Mouse (Mus musculus) MEL (cell line): Measurements from ENCODE around the gene Nek9. TPM values are rescaled to one million over a fixed set of nuclear protein-coding genes. Genes with fewer than 3 reads are reported as not detected.
"Not testable (repeated sequence)": the region's sequence is repeated elsewhere in the genome, so short reads cannot be mapped to it uniquely, and the experiment has no call there.

Source experiments
- DNase-seq: peaks from one replicate; pipeline ENCODE4 v3.0.0; 2011; ENCODE audit warnings: low read depth, low spot score
- H3K27ac ChIP-seq: 2 replicates; pipeline ENCODE4 v1.5.1; 2012; ENCODE audit warnings: low read depth, mild to moderate bottlenecking, control low read depth, low read length, moderate library complexity; ENCODE audit not compliant: control insufficient read depth
- H3K27me3 ChIP-seq, 2 experiments: fragments of 150-350 bp in 1 of 2; sonication (generic) in 1 of 2; 2 replicates each; pipeline ENCODE4 v1.6.1; 2012; ENCODE audit warnings: low read length in 2 of 2, mild to moderate bottlenecking in 2 of 2, improper control_type of control experiment in 1 of 2, moderate library complexity in 1 of 2; ENCODE audit not compliant: insufficient read depth in 2 of 2, control insufficient read depth in 1 of 2
- H3K36me3 ChIP-seq, 2 experiments: 2 replicates each; pipeline ENCODE4 v1.6.1; 2012 to 2014; ENCODE audit warnings: low read length in 2 of 2, improper control_type of control experiment in 1 of 2, inconsistent platforms in 1 of 2, mild to moderate bottlenecking in 1 of 2; ENCODE audit not compliant: insufficient read depth in 2 of 2, control insufficient read depth in 1 of 2
- H3K4me1 ChIP-seq, 2 experiments: fragments of 150-350 bp in 1 of 2; sonication (generic) in 1 of 2; 2 replicates each; pipeline ENCODE4 v1.6.1; 2012; ENCODE audit warnings: low read length in 2 of 2, improper control_type of control experiment in 1 of 2, mild to moderate bottlenecking in 1 of 2; ENCODE audit not compliant: insufficient read depth in 2 of 2, control insufficient read depth in 1 of 2
- H3K4me3 ChIP-seq, 2 experiments: fragments of 150-350 bp in 1 of 2; sonication (generic) in 1 of 2; 2 replicates each; pipeline ENCODE4 v1.5.1; 2012; ENCODE audit warnings: low read depth in 2 of 2, low read length in 2 of 2, mild to moderate bottlenecking in 2 of 2, moderate library complexity in 2 of 2, control low read depth in 1 of 2, improper control_type of control experiment in 1 of 2; ENCODE audit not compliant: control insufficient read depth in 1 of 2, insufficient read depth in 1 of 2
- H3K79me2 ChIP-seq: 2 replicates; pipeline ENCODE4 v1.6.1; 2012; ENCODE audit warnings: mild to moderate bottlenecking, low read length, moderate library complexity; ENCODE audit not compliant: control insufficient read depth, poor library complexity, insufficient read depth
- H3K9ac ChIP-seq: 2 replicates; pipeline ENCODE4 v1.6.1; 2012; ENCODE audit warnings: low read depth, mild to moderate bottlenecking, control low read depth, low read length, moderate library complexity; ENCODE audit not compliant: control insufficient read depth, poor library complexity, severe bottlenecking
- H3K9me3 ChIP-seq: fragments of 150-350 bp; sonication (generic); replicated peaks from 2 replicates; pipeline ENCODE4 v1.6.1; 2012; ENCODE audit warnings: mild to moderate bottlenecking, low read length, improper control_type of control experiment, moderate library complexity; ENCODE audit not compliant: insufficient read depth
- EP300 ChIP-seq, 2 experiments: IDR thresholded peaks; 2 replicates each; pipeline ENCODE4 v1.6.1; 2011; ENCODE audit warnings: improper control_type of control experiment in 2 of 2, low read length in 2 of 2, low read depth in 1 of 2, mild to moderate bottlenecking in 1 of 2
- HCFC1 ChIP-seq: IDR thresholded peaks from 2 replicates; pipeline ENCODE4 v1.6.1; 2012; ENCODE audit warnings: low read depth, mild to moderate bottlenecking, inconsistent platforms, low read length, improper control_type of control experiment, moderate library complexity
- KAT2A ChIP-seq: conservative IDR thresholded peaks from 2 replicates; pipeline ENCODE4 v1.6.1; 2012; ENCODE audit warnings: low read depth, low read length, improper control_type of control experiment, inconsistent platforms
- MAZ ChIP-seq: IDR thresholded peaks from 2 replicates; pipeline ENCODE4 v1.6.1; 2012; ENCODE audit warnings: low read depth, mild to moderate bottlenecking, inconsistent platforms, low read length, improper control_type of control experiment
- MXI1 ChIP-seq: IDR thresholded peaks from 2 replicates; pipeline ENCODE4 v1.6.1; 2011; ENCODE audit warnings: mild to moderate bottlenecking, low read depth, low read length, improper control_type of control experiment
- NELFE ChIP-seq: IDR thresholded peaks from 2 replicates; pipeline ENCODE4 v1.6.1; 2011; ENCODE audit warnings: low read depth, low read length, improper control_type of control experiment
- NRF1 ChIP-seq: IDR thresholded peaks from 2 replicates; pipeline ENCODE4 v1.6.1; 2014; ENCODE audit warnings: low read depth, mild to moderate bottlenecking, inconsistent platforms, low read length, improper control_type of control experiment, moderate library complexity; ENCODE audit not compliant: poor library complexity, insufficient read depth, severe bottlenecking
- POLR2AphosphoS5 ChIP-seq: IDR thresholded peaks from 2 replicates; pipeline ENCODE4 v1.6.1; 2012; ENCODE audit warnings: low read depth, borderline replicate concordance, mild to moderate bottlenecking, inconsistent platforms, low read length, moderate library complexity, mixed read lengths
- RCOR1 ChIP-seq: IDR thresholded peaks from 2 replicates; pipeline ENCODE4 v1.6.1; 2012; ENCODE audit warnings: low read depth, mild to moderate bottlenecking, inconsistent platforms, low read length, improper control_type of control experiment
- SIN3A ChIP-seq: IDR thresholded peaks from 2 replicates; pipeline ENCODE4 v1.6.1; 2012; ENCODE audit warnings: low read length, improper control_type of control experiment, inconsistent platforms
- SMC3 ChIP-seq: IDR thresholded peaks from 2 replicates; pipeline ENCODE4 v1.6.1; 2011; ENCODE audit warnings: low read depth, low read length, improper control_type of control experiment
- TBP ChIP-seq: IDR thresholded peaks from 2 replicates; pipeline ENCODE4 v1.8.0; 2011; ENCODE audit warnings: low read depth, low read length, improper control_type of control experiment
- ZKSCAN1 ChIP-seq: IDR thresholded peaks from 2 replicates; pipeline ENCODE4 v1.6.1; 2012; ENCODE audit warnings: low read depth, mild to moderate bottlenecking, inconsistent platforms, low read length, improper control_type of control experiment, moderate library complexity
- polyA plus RNA-seq, 2 experiments: library from polyadenylated mRNA; stranded (reverse) in 1 of 2; unstranded in 1 of 2; fragments of >175 nt in 1 of 2; fragments of >200 nt in 1 of 2; gene quantifications; 2 replicates each; pipeline versions ENCODE4 v1.2.1 to v1.2.4; 2012; ENCODE audit warnings: low replicate concordance in 2 of 2, low read depth in 1 of 2; ENCODE audit not compliant: insufficient read length in 2 of 2, insufficient read depth in 1 of 2, missing spikeins in 1 of 2
- total RNA-seq: library from RNA; depleted of rRNA; stranded (reverse); fragments of 300-350 nt; gene quantifications from 2 replicates; pipeline ENCODE4 v1.2.3, GENCODE M21; 2012

Gene Nek9
- total and polyA plus RNA-seq, 3 experiments: 23.4 to 32.2 TPM; not detected in 1

DNA sequence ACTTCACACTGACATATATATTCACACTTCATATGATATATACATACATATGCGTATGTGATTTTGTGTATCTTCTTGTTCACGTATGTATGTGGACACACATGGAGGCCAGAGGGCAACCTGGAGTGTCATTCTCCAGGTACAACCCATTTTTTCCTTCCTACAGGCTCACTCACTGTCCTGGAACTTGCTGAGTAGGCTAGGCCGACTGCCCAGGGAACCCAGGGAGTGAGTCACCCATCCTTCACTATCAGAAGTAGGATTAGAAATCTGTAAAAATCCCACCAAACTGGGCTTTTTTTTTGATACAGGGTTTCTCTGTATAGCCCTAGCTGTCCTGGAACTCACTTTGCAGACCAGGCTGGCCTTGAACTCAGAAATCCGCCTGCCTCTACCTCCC, 54.2 kb downstream of the Nek9 start:
- Histone ChIP-seq H3K9ac (no peak overlapping the region), H3K27ac (no peak overlapping the region)
- TF ChIP-seq MAZ (no peak), SIN3A (no peak), MXI1 (no peak), POLR2AphosphoS5 (no peak), RCOR1 (no peak), NRF1 (no peak)
- TF ChIP-seq, all 39 proteins: peak for 0
- Histone ChIP-seq H3K79me2 (peaks cover 2% of the 10 kb centered on the region; the same call in 1 of the 2 replicates), H3K9me3 (no peaks in the 10 kb centered on the region), H3K4me3 (no peak overlapping the region), H3K27me3 (no peaks in the 10 kb centered on the region; a peak in 1 of 4 replicates), H3K36me3 (peaks cover 0 to 9% of the 10 kb centered on the region in 2 experiments; a peak in 1 of 4 replicates), H3K4me1 (peaks cover 4 to 12% of the 10 kb centered on the region in 2 experiments)
- no peak for DNase-seq

DNA sequence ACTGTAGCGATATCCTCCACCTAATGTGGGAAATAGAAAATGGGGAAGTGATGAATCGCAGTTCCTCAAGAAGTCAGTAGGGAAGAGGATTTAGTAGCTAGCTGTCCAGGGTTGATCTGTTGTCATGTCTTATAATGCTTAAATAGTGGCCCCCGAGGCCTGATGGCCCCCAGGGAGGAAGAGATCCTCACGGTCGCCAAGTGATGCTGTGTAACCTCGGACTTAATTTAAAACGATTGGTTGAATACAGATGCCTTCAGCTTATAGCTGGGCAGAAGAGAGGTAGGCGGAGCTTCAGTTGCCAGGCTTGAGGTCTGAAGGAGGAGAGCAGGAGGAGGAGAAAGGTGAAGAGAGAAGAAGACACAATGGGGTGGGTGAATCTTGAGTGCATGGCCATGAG, 54.8 kb downstream of the Nek9 start:
- DNase-seq: peak; percentile 60
- H3K9me3 ChIP-seq: no peaks in the 10 kb centered on the region
- H3K27ac ChIP-seq: no peak overlapping the region
- H3K9ac ChIP-seq: no peak overlapping the region
- TF ChIP-seq SMC3: no peak
- TF ChIP-seq KAT2A: no peak
- no peak for TF ChIP-seq TBP
- no peak for TF ChIP-seq HCFC1
- no peak for TF ChIP-seq ZKSCAN1
- TF ChIP-seq NELFE: no peak
- no peak for TF ChIP-seq EP300 (IDR thresholded peaks at IDR 0.05; ENCODE audit: low read depth in 1 of 2, low read length in 2 of 2)
- peak overlapping the region in 1 of 2 experiments; percentile 2; a peak in 1 of 4 replicates for H3K4me3 ChIP-seq
- H3K36me3 ChIP-seq: peaks cover 0 to 11% of the 10 kb centered on the region in 2 experiments; a peak in 1 of 4 replicates
- H3K4me1 ChIP-seq: peaks cover 4 to 14% of the 10 kb centered on the region in 2 experiments
- peaks cover 4% of the 10 kb centered on the region; the same call in 1 of the 2 replicates for H3K79me2 ChIP-seq
- H3K27me3 ChIP-seq: no peaks in the 10 kb centered on the region

DNA sequence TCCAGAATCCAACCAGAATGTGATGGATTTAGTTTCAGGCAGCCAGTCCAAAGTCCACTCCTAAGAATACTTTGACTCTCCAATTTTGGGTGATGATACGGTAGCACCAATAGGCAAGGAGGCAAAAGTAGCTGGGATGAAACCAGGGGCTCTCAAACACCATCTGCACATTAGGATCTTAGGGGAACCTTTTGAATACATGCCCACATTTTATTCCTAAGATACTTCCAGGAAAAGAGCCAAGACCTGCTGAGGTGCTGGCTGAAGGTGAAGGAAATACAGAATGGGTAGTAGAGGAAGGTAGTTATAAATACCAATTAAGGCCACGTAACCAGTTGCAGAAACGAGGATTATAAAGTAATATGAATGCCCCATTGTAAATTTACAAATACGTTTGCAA, 57.4 kb downstream of the Nek9 start:
- H3K79me2 ChIP-seq, H3K27me3 ChIP-seq, H3K9me3 ChIP-seq, DNase-seq: not testable (repeated sequence)
- peaks cover 12 to 26% of the 10 kb centered on the region in 2 experiments for H3K4me1 ChIP-seq
- H3K4me3 ChIP-seq: peak overlapping the region in 1 of 2 experiments; percentile 74; a peak in 2 of 4 replicates
- H3K9ac ChIP-seq: peak overlapping the region; percentile 2; the same call in 1 of the 2 replicates
- H3K36me3 ChIP-seq: peaks cover 0 to 20% of the 10 kb centered on the region in 2 experiments; a peak in 2 of 4 replicates
- peak overlapping the region; percentile 22 for H3K27ac ChIP-seq
